Mouse (Mus musculus) kidney, embryonic 15.5 days (tissue): ENCODE measurements around the gene Misp. TPM values are rescaled to one million over a fixed set of nuclear protein-coding genes. Genes with fewer than 3 reads are reported as not detected.

Source experiments
- ATAC-seq: fragments of 200-750 bp; cut with Nextera tagmentation; replicated peaks from 2 replicates; pipeline ENCODE4 v1.8.0; 2017; ENCODE audit warnings: moderate TSS enrichment; ENCODE audit not compliant: low FRiP score
- H3K27ac ChIP-seq: fragments of 300-500 bp; sonication (generic); 2 replicates; pipeline ENCODE4 v1.5.1; 2015; ENCODE audit warnings: mild to moderate bottlenecking, inconsistent platforms
- H3K27me3 ChIP-seq: fragments of 300-500 bp; sonication (generic); 2 replicates; pipeline ENCODE4 v1.6.1; 2015; ENCODE audit warnings: inconsistent platforms
- H3K36me3 ChIP-seq: fragments of 300-500 bp; sonication (generic); 2 replicates; pipeline ENCODE4 v1.6.1; 2015; ENCODE audit warnings: inconsistent platforms
- H3K4me1 ChIP-seq: fragments of 300-500 bp; sonication (generic); 2 replicates; pipeline ENCODE4 v1.6.1; 2015; ENCODE audit warnings: inconsistent platforms
- H3K4me2 ChIP-seq: fragments of 300-500 bp; sonication (generic); 2 replicates; pipeline ENCODE4 v1.6.1; 2015; ENCODE audit warnings: moderate library complexity, mild to moderate bottlenecking, inconsistent platforms
- H3K4me3 ChIP-seq: fragments of 300-500 bp; sonication (generic); replicated peaks from 2 replicates; pipeline ENCODE4 v1.5.1; 2015; ENCODE audit warnings: mild to moderate bottlenecking, inconsistent platforms
- H3K9ac ChIP-seq: fragments of 300-500 bp; sonication (generic); 2 replicates; pipeline ENCODE4 v1.6.1; 2015; ENCODE audit warnings: mild to moderate bottlenecking, inconsistent platforms
- H3K9me3 ChIP-seq: fragments of 300-500 bp; sonication (generic); replicated peaks from 2 replicates; pipeline ENCODE4 v1.6.1; 2016; ENCODE audit warnings: inconsistent platforms
- WGBS: fragments of 180-500 bp; shearing (Covaris S2); methylation state at CpG from one replicate; pipeline ENCODE4 v1.1.7; 2015; ENCODE audit warnings: mixed read lengths; 5-methylcytosine and 5-hydroxymethylcytosine counted together
- polyA plus RNA-seq: library from polyadenylated mRNA; unstranded; fragments of >200 nt; fragmentation: Nextera tagmentation; extraction: Ambion mirVana; gene quantifications from 2 replicates; pipeline ENCODE4 v1.2.1, GENCODE M21; 2015

Gene Misp
- polyA plus RNA-seq, 1 experiment from 2014 or later, result 15.2 TPM

DNA sequence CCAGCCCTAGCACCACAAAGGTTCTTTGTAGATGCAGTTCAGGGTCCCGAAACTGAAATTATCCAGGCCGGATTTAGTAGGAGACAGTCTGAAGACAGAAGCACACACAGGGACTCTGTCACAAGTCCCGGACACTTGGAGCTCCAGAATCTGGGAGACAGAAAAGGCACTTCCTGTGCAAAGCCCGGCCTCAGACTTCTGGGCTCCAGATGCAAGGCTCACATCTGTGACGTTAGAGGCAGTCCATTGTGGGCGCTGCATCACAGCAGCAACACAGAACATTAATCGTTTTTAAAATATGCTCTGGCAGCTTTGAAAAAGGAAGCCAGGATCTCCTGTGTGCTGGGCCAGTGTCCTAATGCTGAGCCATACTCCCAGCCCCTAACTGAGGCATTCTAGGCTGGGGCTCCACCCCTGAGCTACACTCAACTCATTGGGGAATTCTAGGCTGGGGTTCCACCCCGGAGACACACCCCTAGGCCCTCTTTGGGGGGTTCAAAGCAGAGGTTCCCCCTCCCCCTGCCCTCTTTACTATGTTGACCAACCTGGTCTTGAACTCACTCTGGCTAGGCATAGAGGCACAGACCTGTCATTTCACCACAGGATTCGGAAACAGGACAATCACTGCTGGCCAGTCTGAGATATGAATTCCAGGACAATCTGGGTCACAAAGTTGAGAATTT is 31.5 kb downstream of the Misp start:
- 38% methylated on average over 9 of the region's 9 CpGs for WGBS
- Histone ChIP-seq H3K36me3 (peaks cover 11% of the 10 kb centered on the region), H3K27me3 (no peaks in the 10 kb centered on the region), H3K9me3 (no peaks in the 10 kb centered on the region), H3K27ac (peak overlapping the region; percentile 100), H3K9ac (peak overlapping the region; percentile 73), H3K4me1 (peaks cover 62% of the 10 kb centered on the region), H3K4me2 (peak overlapping the region; percentile 95), H3K4me3 (peak overlapping the region; percentile 96)
- no peak for ATAC-seq

GRCm38 (mm10) chr10:79852827-79853226 is 32.0 kb downstream of the Misp start:
- H3K4me1 ChIP-seq, result peaks cover 62% of the 10 kb centered on the region
- 16% methylated on average over 8 of the region's 8 CpGs for WGBS
- H3K9me3 ChIP-seq, result no peaks in the 10 kb centered on the region
- no peaks in the 10 kb centered on the region for H3K27me3 ChIP-seq
- H3K4me3 ChIP-seq, result peak overlapping the region; percentile 96
- H3K4me2 ChIP-seq, result peak overlapping the region; percentile 95
- peak overlapping the region; percentile 100 for H3K27ac ChIP-seq
- peak overlapping the region; percentile 73 for H3K9ac ChIP-seq
- peaks cover 17% of the 10 kb centered on the region for H3K36me3 ChIP-seq
- ATAC-seq, result no peak

DNA sequence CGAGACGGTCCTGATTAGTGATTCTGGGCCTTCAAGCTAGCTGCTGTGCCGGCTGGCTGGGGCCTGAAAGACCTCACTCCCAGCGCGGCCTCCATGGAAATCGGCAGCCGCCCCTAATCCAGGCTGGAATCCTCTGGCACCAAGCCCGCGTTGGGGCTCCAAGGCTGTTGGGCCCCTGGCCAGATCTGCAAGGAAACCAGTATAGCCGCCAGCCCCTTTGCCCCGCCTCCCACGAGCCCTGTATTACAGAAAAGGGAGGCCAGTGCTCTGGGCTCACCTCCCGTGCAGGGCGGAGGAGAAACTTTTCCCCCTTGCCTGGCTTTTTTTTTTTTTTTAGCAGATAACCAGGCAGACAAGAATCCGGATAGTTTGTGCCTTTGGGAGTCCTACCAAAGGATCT is 32.6 kb downstream of the Misp start:
- Histone ChIP-seq H3K4me2 (peak overlapping the region; percentile 95), H3K27ac (peak overlapping the region; percentile 100), H3K4me3 (peak overlapping the region; percentile 96), H3K9ac (peak overlapping the region; percentile 73), H3K36me3 (peaks cover 23% of the 10 kb centered on the region), H3K27me3 (no peaks in the 10 kb centered on the region), H3K9me3 (no peaks in the 10 kb centered on the region), H3K4me1 (peaks cover 62% of the 10 kb centered on the region)
- WGBS, result under 1% methylated on average over 15 of the region's 15 CpGs
- peak; percentile 43 for ATAC-seq

DNA sequence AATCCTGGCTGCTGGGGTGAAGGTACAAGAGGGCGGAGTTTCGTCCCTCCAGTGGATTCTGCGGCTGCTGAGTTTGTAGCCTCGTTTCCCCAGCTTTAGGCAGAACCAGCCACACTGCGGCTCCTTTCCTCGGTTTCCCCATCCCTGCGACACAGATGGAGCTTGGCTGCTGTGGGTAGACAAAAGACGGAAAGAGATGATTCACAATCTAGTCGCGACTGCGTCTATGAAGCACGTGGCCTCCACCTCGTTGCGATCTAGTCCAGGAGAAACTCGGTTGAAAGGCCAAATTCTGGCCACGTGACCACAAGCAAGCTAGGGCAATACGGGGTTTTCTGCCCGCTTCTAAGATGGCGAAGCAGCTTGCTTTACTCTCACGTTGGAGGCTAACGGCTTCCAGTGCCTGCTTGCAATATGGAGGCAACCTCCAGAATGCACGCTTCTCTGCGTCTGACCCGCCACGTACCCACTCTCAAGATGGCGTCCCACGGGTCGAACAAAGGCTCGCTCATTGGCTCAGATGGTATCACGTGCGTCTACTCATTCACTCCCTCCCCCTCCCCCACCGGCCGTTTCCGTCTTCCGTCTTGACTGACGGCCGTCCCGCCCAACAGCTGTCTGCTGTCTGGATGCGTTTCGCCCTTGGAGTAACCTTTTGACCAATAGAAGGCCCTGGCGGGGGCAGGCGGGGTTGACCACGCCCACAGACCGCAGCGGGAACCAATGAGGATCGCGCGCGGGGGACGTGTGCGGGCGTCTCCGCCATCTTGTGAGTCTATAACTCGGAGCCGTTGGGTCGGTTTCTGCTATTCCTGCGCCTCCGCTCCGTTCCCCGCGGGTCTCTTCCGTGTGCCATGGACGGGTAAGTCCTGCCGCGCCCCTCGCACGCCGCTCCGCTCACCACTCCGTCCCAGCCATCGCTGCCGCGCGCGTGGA is 33.3 kb downstream of the Misp start, which contains the start of gene Ptbp1:
Gene Ptbp1, plus strand, starts transcription at position 568 of the 936 bp plus-strand sequence.
- under 1% methylated on average over 75 of the region's 75 CpGs for WGBS
- no peaks in the 10 kb centered on the region for H3K9me3 ChIP-seq
- peak within 1 kb of the TSS; percentile 100 for H3K27ac ChIP-seq
- peaks cover 68% of the 10 kb centered on the region for H3K4me1 ChIP-seq
- ATAC-seq, result peak; percentile 90
- H3K36me3 ChIP-seq, result peaks cover 30% of the 10 kb centered on the region
- H3K4me2 ChIP-seq, result peak within 1 kb of the TSS; percentile 95
- H3K27me3 ChIP-seq, result no peaks in the 10 kb centered on the region
- H3K9ac ChIP-seq, result peak within 1 kb of the TSS; percentile 99
- H3K4me3 ChIP-seq, result peak within 1 kb of the TSS; percentile 96

GRCm38 (mm10) chr10:79854801-79855541 is 34.2 kb downstream of the Misp start:
- Histone ChIP-seq H3K4me1 (peaks cover 74% of the 10 kb centered on the region), H3K36me3 (peaks cover 39% of the 10 kb centered on the region), H3K4me3 (peak overlapping the region; percentile 96), H3K4me2 (peak overlapping the region; percentile 95), H3K27me3 (no peaks in the 10 kb centered on the region), H3K9ac (peak overlapping the region; percentile 99), H3K9me3 (no peaks in the 10 kb centered on the region), H3K27ac (peak overlapping the region; percentile 100)
- ATAC-seq, result peak; percentile 33
- under 1% methylated on average over 82 of the region's 83 CpGs for WGBS

DNA sequence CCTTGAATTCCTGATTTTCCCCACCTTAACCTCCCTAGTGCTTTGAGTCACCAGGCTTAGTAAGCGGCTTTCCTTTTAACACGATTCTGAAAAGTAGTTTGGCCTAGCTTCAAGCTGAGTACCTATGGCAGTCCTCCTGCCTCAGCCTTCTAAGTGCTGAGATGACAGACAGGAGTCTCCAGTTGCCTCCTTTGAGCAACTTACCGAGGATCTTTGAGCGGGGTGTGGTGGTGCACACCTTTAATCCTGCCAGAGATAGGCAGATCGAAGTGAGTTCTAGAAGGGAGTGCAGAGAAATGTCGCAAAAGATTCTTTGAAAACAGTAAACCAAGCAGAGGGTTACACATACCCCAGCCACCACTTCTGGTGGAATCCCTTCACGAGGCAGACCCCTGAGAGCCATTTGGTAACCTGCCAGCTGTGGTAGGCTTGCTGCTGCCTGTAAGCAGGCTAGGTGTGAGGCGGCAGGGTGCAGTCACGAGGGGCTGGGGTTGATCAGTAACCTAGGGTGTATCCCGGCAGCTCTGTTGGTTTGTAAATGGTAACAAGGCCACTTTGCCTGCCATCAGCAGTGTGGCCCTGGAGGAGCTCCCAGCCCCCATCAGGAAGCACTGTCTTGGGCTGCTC is 34.9 kb downstream of the Misp start:
- ATAC-seq, result no peak
- Histone ChIP-seq H3K4me2 (peak overlapping the region; percentile 95), H3K4me1 (peaks cover 76% of the 10 kb centered on the region), H3K36me3 (peaks cover 46% of the 10 kb centered on the region), H3K27me3 (no peaks in the 10 kb centered on the region), H3K27ac (peak overlapping the region; percentile 100), H3K9me3 (no peaks in the 10 kb centered on the region), H3K9ac (peak overlapping the region; percentile 99), H3K4me3 (peak overlapping the region; percentile 96)
- WGBS, result 2% methylated on average over 10 of the region's 10 CpGs

- peaks cover 52% of the 10 kb centered on the region for H3K36me3 ChIP-seq
- no peak for ATAC-seq
These were observed 35.5 kb downstream of the Misp start for GRCm38 (mm10) chr10:79856280-79856679.

DNA sequence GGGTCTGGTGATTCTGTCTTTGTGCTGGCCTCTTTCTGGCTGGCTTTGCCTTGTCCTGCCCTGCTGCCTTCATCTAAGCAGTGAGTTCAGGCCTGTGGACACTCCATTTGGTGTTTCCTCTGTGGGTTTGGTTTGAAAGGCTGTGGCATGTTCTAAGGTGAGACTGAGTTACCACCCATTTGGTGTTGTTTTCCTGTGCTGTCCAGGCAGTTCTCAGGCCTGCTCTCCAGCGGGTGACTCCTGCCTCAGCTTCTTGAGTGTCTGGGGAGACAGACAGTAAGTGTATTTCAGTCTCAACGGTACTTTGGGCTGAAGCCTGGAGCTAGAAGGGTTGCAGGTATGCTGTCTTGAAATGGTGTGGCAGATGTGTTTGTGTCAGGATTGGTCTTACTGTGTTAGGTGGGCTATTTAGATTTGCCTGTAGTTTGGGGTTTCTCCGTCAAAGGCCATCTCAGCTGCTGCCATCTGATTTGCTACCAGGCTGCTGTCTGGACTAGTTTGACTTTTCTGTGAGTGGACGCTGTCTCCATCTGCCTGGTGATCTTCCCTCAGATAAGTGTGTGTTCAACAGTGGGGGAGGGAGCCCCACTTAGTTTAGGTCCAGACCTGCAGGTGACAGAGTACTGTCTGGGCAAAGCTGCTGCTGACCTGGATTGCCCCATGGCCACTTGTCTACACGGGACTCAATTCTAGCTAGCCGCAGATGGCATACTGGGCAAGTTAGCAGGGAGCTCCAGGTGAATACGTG is 36.1 kb downstream of the Misp start:
- Histone ChIP-seq H3K4me3 (peak overlapping the region; percentile 96), H3K27ac (peak overlapping the region; percentile 100), H3K36me3 (peaks cover 58% of the 10 kb centered on the region), H3K9ac (peak overlapping the region; percentile 99), H3K9me3 (no peaks in the 10 kb centered on the region), H3K27me3 (no peaks in the 10 kb centered on the region), H3K4me2 (peak overlapping the region; percentile 95), H3K4me1 (peaks cover 76% of the 10 kb centered on the region)
- WGBS, result 23% methylated on average over 7 of the region's 7 CpGs
- ATAC-seq, result no peak

More at GRCm38 (mm10) chr10:79856280-79856679, 35.5 kb downstream of the Misp start:
- Histone ChIP-seq H3K9me3 (no peaks in the 10 kb centered on the region), H3K9ac (peak overlapping the region; percentile 99), H3K4me3 (peak overlapping the region; percentile 96), H3K4me1 (peaks cover 78% of the 10 kb centered on the region), H3K27me3 (no peaks in the 10 kb centered on the region), H3K27ac (peak overlapping the region; percentile 100), H3K4me2 (peak overlapping the region; percentile 95)
- WGBS, result 18% methylated on average over 6 of the region's 6 CpGs

GRCm38 (mm10) chr10:79857452-79857811 is 36.6 kb downstream of the Misp start:
- Histone ChIP-seq H3K36me3 (peaks cover 63% of the 10 kb centered on the region), H3K9me3 (no peaks in the 10 kb centered on the region), H3K9ac (peak overlapping the region; percentile 99), H3K27me3 (no peaks in the 10 kb centered on the region), H3K27ac (peak overlapping the region; percentile 100), H3K4me2 (peak overlapping the region; percentile 95), H3K4me1 (peaks cover 75% of the 10 kb centered on the region), H3K4me3 (peak overlapping the region; percentile 96)
- no peak for ATAC-seq
- WGBS, result 13% methylated on average over 4 of the region's 4 CpGs

DNA sequence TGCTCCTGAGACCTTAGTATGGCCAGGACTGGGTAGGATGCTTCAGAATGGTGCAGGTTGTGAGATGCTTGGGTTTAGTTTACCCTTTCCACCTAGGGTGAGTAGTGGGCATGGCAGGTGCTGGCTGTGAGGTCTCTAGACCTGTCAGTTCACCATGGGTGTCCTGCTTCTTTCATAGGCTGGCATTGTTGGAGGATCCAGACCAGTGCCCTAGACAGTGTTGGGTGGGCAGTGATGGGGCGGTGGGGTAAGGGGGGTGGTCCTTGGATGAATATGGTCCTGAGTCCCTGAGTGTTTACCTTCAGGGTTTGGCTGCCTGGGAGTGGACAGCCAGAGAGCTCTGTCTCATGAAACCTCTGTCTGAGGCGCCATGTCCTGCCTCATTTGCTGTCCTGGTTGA is 37.1 kb downstream of the Misp start:
- H3K9ac ChIP-seq, result peak overlapping the region; percentile 99
- H3K36me3 ChIP-seq, result peaks cover 68% of the 10 kb centered on the region
- peaks cover 75% of the 10 kb centered on the region for H3K4me1 ChIP-seq
- peak overlapping the region; percentile 95 for H3K4me2 ChIP-seq
- peak overlapping the region; percentile 100 for H3K27ac ChIP-seq
- no peaks in the 10 kb centered on the region for H3K9me3 ChIP-seq
- 57% methylated on average over 2 of the region's 2 CpGs for WGBS
- ATAC-seq, result no peak
- peak overlapping the region; percentile 96 for H3K4me3 ChIP-seq
- no peaks in the 10 kb centered on the region for H3K27me3 ChIP-seq
